Mouse (Mus musculus) urinary bladder, postnatal 25 days (tissue): ENCODE measurements around the gene Tnc.
"Not testable (repeated sequence)": the region's sequence is repeated elsewhere in the genome, so short reads cannot be mapped to it uniquely, and the experiment has no call there.

Experiments used
- DNase-seq: peaks from one replicate; pipeline ENCODE4 v3.0.0; 2022; ENCODE audit warnings: low spot score

The Tnc gene

GRCm38 (mm10) chr4:63961858-63962468 is 84.9 kb downstream of the Tnc start:
- DNase-seq, result no peak

GRCm38 (mm10) chr4:63958601-63959000 is 88.2 kb downstream of the Tnc start:
- no peak for DNase-seq

- DNase-seq, result no peak
Observed at GRCm38 (mm10) chr4:63950054-63950453, 96.8 kb downstream of the Tnc start.

GRCm38 (mm10) chr4:63948688-63949073 is 98.1 kb downstream of the Tnc start:
- not testable (repeated sequence) for DNase-seq

- peak; percentile 49 for DNase-seq
Observed at GRCm38 (mm10) chr4:63948066-63948687, 98.6 kb downstream of the Tnc start.

GRCm38 (mm10) chr4:63943813-63944212 is 103.0 kb downstream of the Tnc start:
- no peak for DNase-seq

- no peak for DNase-seq
Observed at GRCm38 (mm10) chr4:63942875-63943274, 103.9 kb downstream of the Tnc start.

GRCm38 (mm10) chr4:63941420-63941819 is 105.4 kb downstream of the Tnc start:
- no peak for DNase-seq

- DNase-seq, result no peak
Observed at GRCm38 (mm10) chr4:63939428-63939827, 107.4 kb downstream of the Tnc start.

- DNase-seq, result no peak
Observed at GRCm38 (mm10) chr4:63935960-63936359, 110.9 kb downstream of the Tnc start.

- no peak for DNase-seq
Observed at GRCm38 (mm10) chr4:63935314-63935713, 111.5 kb downstream of the Tnc start.

GRCm38 (mm10) chr4:63930863-63931262 is 116.0 kb downstream of the Tnc start:
- no peak for DNase-seq

- no peak for DNase-seq
Observed at GRCm38 (mm10) chr4:63929490-63929889, 117.3 kb downstream of the Tnc start.

- no peak for DNase-seq
Observed at GRCm38 (mm10) chr4:63928192-63928591, 118.6 kb downstream of the Tnc start.

- no peak for DNase-seq
Observed at GRCm38 (mm10) chr4:63917181-63917580, 129.6 kb downstream of the Tnc start.

GRCm38 (mm10) chr4:63916753-63917152 is 130.1 kb downstream of the Tnc start:
- DNase-seq, result no peak

- DNase-seq, result no peak
Observed at GRCm38 (mm10) chr4:63916288-63916687, 130.5 kb downstream of the Tnc start.
